Mouse (Mus musculus) urinary bladder, adult 18-20 months (tissue): ENCODE results near the gene Sf3b2.

Experiments
- DNase-seq, 2 experiments: peaks; one replicate each; pipeline ENCODE4 v3.0.0; 2022; ENCODE audit warnings: low spot score in 2 of 2, mixed read lengths in 2 of 2

Sf3b2 gene

DNA sequence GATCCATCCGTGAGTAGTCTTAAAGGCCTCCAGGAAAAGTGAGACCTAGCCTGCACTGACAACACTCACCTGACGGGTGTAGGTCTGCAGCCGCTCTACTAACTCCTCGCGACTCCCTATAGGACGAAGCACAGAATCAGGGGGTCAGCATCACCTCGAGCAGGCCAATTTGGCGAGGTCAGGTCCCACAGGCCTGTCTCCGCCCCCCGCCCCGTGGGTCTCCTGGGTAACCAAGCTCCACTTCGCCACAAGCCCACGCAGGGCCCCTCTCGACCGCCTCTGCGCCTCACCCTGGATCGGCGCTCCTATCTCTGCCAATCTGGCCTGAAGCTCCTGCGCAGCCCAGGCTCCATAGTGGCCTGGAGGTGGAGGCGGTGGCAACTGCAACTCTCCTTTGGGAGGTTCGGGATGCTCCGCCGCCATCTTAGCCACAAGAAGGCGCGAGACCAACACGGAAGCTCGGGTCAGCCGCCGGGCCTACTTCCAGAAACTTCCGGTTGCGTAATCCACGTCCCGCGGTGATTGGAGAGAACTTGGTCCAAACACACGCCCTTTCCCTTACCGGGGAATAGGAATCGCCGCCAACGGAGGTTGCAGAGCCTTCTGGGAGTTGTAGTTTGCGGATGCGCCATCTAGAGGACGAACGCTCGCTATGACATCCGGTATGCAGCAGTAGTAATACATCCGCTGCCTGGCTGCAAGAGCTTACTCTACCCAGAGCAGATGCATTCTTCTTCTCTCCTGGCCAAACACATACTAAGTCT is at the start of gene Sf3b2:
TSS of gene Sf3b2 (minus strand) at position 484 of the 764 bp plus-strand sequence.
- peak; percentile 91 to 99 for DNase-seq

GRCm38 (mm10) chr19:5341360-5341759 is 46.1 kb upstream of the Sf3b2 start:
- no peak for DNase-seq

GRCm38 (mm10) chr19:5337975-5338374 is 42.7 kb upstream of the Sf3b2 start:
- peak; percentile 39 to 44 for DNase-seq

GRCm38 (mm10) chr19:5335441-5335840 is 40.2 kb upstream of the Sf3b2 start, which contains the start of gene Catsper1:
TSS of gene Catsper1 (plus strand) at chr19:5335741.
- no peak for DNase-seq

DNA sequence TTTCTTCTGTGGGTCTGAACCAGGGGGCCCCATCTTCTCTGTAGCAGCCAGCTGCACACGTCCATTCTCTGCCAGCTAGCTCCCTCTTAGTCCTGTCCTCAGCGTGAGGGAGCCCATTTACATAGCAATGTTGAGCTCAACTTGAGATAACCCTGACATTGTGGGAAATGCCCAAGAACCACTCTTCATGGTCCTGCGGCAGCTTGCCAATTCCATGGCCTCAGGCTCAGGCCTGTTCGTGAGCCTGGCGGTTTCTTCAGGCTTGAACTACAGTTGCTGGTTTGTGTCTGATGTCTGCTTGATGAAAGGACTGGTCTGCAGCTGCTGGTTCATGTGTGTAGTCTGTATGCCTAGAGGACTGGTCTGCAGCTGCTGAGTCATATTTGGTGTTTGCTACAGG is 39.5 kb upstream of the Sf3b2 start:
- DNase-seq, result no peak

DNA sequence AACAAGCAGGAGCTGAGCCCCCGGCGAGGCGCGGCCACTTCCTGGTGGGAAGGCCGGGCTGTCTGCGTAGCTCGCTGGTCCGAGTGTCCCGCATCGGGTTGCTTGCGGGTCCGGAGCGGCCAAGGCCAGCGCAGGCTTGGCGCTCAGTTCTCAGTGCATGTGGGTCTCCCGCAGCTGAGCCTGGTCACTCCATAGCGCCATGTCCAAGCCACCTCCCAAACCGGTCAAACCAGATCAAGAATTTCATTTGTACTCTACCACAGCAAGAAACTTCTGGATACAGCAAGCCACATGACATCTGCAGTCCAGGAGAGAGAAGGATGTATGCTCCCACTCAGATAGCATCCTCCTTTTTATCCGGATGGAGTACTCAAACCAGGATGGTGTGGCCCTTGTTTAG is 32.7 kb upstream of the Sf3b2 start:
- peak; percentile 30 to 37 for DNase-seq

DNA sequence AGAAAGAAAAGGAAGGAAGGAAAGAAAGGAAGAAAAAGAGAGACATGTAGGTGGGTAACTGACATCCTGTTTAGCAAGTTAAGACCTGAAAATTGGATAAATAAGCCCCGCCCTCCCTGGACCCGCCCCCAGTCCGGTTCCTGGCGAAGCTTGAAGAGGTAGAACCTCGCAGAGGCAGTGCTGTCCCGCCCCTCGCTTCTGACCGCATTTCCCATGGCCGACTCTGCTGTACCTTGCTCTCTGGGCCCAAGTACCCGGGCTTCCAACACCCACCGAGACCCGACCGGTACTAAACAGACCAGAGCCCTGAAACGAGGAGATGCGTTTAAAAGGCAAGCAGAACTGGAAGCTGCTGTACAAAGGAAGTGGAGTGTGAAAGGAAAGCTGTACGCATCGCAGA is 28.5 kb upstream of the Sf3b2 start:
- no peak for DNase-seq

GRCm38 (mm10) chr19:5313189-5313588 is 17.9 kb upstream of the Sf3b2 start:
- no peak for DNase-seq

GRCm38 (mm10) chr19:5309025-5309424 is 13.8 kb upstream of the Sf3b2 start:
- DNase-seq, result no peak

DNA sequence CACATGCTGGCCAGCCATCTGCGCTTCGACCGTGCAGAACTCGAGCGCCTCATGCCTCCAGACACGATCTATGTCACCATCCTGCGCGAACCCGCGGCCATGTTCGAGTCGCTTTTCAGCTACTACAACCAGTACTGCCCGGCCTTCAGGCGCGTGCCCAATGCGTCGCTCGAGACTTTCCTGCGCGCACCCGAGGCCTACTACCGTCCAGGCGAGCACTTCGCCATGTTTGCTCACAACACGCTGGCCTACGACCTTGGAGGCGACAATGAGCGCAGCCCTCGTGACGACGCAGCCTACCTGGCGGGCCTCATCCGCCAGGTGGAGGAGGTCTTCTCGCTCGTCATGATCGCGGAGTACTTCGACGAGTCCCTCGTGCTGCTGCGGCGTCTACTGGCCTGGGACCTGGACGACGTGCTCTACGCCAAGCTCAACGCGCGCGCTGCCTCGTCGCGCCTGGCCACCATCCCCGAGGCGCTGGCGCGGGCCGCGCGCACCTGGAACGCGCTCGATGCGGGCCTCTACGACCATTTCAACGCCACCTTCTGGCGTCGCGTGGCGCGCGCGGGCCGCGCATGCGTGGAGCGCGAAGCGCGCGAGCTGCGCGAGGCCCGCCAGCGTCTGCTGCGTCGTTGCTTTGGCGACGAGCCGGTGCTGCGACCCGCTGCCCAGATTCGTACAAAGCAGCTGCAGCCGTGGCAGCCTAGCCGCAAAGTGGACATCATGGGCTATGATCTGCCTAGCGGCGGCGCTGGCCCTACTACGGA is 11.9 kb upstream of the Sf3b2 start:
- no peak for DNase-seq

DNA sequence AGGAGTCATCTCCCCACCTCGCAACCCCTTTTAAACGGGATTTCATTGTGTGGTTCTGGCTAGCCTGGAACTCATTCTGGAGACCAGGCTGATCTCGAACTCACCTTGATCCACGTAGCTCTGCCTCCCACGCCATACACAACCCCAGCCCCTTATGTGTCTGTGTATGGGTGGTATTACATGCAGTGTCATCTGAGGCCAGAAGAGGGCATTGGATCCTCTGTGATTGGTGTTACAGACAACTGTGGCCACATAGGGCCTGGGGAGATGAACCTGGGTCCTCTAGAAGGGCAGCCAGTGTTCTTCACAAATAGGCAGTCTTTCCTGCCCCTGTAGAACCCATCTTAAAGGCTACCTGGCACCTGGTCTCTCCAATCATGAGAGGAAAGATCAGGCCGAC is 11.0 kb upstream of the Sf3b2 start:
- DNase-seq, result no peak

- DNase-seq, result no peak
Measured at GRCm38 (mm10) chr19:5302455-5302854, 7.2 kb upstream of the Sf3b2 start.

DNA sequence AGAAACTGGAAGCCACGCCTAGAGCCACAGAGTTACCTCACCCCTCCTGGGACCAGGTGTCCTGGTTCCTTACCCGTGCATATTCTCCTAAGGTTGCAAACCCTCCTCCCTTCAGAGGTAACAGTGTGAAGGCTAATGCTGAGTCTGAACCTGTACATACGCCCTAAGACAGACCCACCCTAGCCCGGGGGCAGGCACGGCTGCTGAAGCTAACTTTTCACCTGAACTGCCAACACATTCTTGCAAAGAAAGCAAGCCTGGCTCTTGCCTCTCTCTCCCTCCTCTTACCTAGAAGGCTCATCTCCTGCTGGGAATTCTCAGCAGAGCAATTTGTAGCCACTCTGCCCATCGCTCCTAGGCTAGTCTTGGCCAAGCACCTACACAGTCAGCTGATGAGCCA is 5.3 kb upstream of the Sf3b2 start:
- no peak for DNase-seq

DNA sequence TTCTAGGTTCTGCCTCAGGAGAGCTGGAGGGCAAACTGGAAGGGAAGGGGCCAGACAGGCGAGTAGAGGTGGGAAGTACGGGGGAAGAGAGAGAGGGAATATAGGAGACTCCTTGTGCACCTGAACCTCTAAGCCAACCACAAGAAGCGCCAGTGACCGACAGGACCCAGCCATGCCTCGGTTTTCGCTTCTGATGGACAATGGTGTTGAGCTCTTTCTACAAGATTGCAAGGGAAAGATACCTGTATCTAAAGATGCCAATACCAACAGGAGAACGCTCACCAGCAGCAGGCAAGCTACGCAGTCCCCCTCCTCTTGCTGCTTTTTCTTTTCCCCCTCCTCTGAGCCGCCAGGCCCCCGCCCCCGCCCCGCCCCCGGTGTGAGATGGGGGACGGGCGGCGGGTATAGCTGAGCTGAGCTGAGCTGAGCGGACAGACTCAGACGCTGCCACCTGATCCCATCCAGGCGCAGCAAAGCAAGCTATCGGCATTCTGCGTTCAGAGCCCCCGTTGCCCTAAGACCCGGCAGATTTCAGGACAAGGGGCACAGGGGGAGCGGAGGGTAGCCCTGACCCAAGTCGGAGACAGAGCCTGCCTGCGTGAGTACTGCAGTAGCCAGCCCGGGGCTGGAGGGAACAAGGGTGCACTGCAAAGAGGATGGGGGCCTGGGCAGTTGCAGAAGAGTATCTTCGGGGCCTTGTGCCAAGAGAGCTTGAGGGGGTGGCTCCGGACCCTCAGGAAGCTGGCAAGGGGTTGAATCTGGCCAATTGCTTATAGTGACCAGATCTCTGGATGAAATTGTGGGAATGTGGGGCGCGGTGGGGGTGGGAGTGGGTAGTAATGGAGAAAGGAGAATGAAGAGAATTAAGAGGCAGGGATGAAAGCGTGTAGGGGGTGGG is 2.9 kb upstream of the Sf3b2 start, which contains the start of gene Gal3st3:
TSS of gene Gal3st3 (plus strand) at position 429 of the 898 bp plus-strand sequence.
- DNase-seq, result no peak

DNA sequence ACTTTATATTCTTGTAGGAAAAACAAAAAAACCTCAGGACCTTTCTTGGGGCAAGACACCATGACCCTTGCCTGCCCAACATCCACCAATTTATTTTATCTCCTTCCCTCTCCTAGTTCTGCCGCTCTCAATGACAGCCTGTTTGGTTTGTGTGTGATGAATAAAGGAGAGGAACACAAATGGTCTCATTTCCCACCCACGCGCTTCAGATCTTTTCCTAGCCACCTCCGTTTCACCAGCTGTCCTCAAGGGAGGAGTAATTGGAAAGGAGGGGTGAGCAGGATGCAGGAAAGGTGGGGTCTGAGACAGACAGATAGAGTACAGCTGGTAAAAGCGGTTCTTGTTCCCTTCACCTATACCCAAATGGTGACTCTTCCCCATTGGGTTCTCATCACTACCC is 1.4 kb upstream of the Sf3b2 start:
- no peak for DNase-seq

DNA sequence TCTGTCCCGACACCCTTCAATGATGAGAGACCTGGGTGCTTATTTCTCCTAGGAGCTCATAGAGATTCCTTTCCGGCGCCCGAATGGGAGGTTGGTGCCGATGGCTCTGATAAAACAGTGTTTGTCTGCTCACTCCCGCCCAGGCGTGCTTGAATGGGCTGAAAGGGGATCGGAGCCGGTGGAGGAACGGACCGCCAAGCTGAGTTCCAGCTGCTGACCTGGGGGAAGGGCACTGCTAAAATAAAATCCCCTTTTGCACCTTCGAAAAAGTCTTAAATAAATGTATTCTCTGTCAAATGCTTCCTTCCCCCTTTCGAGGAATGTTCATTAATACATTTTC is 451 bp upstream of the Sf3b2 start:
- DNase-seq, result no peak

DNA sequence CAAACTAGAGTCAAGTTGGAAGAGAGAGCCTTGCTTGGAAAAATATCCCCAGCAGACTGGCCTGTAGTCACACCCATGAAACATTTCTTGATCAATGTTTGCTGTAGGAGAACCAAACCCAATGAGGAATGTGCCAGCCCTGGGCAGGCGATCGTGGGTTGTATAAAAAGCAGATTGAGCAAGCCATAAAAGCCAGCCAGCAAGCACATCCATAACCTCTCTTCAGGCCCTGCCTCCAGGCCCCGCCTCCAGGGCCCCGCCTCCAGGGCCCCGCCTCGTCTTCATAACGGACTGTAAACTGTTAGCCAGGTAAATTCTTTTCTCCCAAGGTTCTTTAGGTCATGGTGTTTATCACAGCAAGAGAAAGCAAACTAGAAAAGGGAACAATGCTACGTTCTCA is 16.9 kb downstream of the Sf3b2 start:
- DNase-seq, result peak; percentile 49 to 52

DNA sequence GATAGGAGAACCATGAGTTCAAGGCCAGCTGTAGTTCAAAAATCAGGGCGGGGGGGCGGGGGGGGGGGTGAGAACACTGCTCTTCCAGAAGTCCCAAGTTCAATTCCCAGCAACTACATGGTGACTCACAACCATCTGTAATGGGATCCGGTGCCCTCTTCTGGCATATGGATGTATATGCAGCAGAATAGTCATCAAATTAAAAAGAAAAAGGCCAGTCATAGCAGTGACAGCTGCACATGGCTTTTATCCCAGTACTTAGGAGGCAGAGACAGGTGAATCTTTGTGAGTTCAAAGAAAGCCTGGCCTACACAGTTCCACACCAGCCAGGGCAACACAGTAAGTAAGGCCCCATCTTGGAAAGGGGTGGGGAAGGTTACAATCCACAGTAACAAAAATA is 18.1 kb downstream of the Sf3b2 start:
- DNase-seq, result no peak

DNA sequence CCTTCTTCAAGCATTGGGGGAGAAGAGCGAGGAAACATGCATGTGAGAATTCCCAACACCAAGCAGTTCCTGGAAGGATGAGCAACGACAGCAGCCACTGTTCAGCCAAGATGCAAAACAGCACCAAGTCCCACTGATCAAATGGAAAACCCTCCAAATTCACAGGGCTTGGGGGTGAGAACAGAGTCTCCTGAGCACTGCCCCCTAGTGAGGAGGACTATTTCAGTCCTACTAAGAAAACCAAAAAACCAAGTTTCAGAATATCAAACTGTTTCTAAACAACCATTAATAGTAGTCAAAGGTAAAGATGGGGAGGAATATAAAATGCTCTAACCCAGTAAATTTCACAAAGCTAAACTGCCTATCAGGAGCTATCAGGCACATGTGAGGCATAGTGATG is 18.7 kb downstream of the Sf3b2 start:
- DNase-seq, result no peak

DNA sequence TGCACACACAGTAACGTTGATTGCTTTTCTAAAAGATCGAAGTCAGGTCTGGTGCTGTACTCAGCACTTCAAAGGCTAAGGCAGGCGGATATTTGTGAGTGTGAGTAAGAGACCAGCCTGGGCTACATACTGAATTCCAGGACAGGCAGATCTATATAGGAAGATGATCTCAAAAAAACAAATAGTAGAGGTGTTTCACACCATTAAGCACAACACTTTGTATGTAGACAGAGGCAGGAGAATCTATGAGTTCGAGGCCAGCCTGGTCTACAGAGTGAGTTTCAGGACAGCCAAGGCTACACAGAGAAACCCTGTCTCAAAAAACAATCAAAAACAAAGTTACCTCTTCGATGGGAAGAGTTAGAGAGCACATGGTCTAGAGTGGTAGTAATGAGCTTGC is 19.5 kb downstream of the Sf3b2 start:
- DNase-seq, result no peak

- no peak for DNase-seq
Measured at GRCm38 (mm10) chr19:5274641-5275040, 20.6 kb downstream of the Sf3b2 start.

- DNase-seq, result no peak
Measured at GRCm38 (mm10) chr19:5273916-5274315, 21.3 kb downstream of the Sf3b2 start.
